Mouse (Mus musculus) liver, embryonic 14.5 days (tissue): Measurements from ENCODE around the gene Rdm1.

Experiments
- CTCF ChIP-seq: IDR thresholded peaks from 2 replicates; pipeline ENCODE4 v1.5.1; 2016; ENCODE audit warnings: antibody characterized with exemption, low read depth, control low read depth
- EP300 ChIP-seq: IDR thresholded peaks from 2 replicates; pipeline ENCODE4 v1.6.1; 2016; ENCODE audit warnings: antibody characterized with exemption, low read depth

DNA sequence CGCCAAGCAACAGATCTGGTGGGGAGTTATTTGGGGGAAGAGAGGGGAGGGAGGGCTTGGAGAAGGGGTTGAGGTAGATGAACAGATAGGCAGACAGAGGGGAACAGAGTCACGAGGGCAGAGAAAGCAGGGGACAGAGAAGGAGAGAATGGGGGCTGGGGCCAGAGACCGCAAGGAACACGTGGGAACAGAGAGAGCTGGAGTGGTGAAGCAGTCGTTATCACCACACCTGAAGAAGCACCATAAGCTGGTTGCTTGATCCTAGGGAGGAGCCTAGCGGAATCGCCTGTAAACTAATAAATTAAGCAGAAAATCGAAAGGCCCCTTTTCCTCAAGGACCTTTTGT, 373 bp upstream of the Rdm1 start:
- TF ChIP-seq EP300 = no peak
- no peak for TF ChIP-seq CTCF
